Mouse (Mus musculus): ENCODE data around the gene Tmem143.

DNA sequence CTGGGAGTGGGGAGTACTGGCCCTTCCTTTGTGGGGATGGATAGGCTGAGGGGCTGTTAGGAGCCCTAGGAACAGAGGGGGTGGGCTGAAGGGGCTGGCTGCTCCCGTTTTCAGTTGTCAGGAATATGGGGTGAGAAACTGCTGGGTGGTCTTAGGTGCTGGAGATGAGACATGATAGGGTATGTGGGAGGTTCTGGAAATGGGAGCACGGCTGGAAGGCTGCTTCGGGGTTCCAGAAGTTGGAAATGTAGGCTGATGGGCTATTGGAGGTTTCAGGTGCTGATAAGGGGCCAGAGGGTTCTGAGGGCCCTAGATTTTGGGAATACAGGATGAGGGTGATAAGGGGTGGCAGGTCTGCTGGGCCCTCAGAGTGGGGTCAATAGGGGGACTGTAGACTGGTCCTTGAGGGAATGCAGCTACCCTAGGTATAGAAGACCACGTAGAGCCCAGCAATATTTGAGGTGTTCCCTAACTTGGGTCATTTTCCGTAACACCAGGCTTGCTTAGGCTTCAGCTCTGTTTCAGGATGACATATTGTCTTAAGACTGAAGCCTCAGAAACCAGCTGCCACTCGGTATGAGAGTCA is 717 bp upstream of the Tmem143 start:
- TF ChIP-seq CTCF (IDR thresholded peaks at IDR 0.05; ENCODE audit: low read depth, low read length) (no peak), POLR2A (IDR thresholded peaks at IDR 0.05; ENCODE audit: borderline replicate concordance, low read depth, low read length) (no peak)

Measured in bone marrow macrophage, adult 2 months (primary cell).